Mouse (Mus musculus) forebrain, embryonic 13.5 days (tissue): Measurements from ENCODE around the gene Zfp747. TPM values are rescaled to one million over a fixed set of nuclear protein-coding genes. Genes with fewer than 3 reads are reported as not detected.
A peak's percentile ranks its signal among the peaks of the same experiment; 100 is the strongest.
"Not testable (repeated sequence)": the region's sequence is repeated elsewhere in the genome, so short reads cannot be mapped to it uniquely, and the experiment has no call there.

Source experiments
- ATAC-seq: fragments of 200-750 bp; cut with Nextera tagmentation; 2 replicates; pipeline ENCODE4 v1.8.0; 2017
- H3K27ac ChIP-seq: fragments of 300-500 bp; sonication (generic); 2 replicates; pipeline ENCODE4 v1.5.1; 2015; ENCODE audit warnings: inconsistent platforms, mild to moderate bottlenecking, moderate library complexity
- H3K27me3 ChIP-seq: fragments of 300-500 bp; sonication (generic); 2 replicates; pipeline ENCODE4 v1.6.1; 2015; ENCODE audit warnings: mild to moderate bottlenecking, inconsistent platforms
- H3K36me3 ChIP-seq: fragments of 300-500 bp; sonication (generic); 2 replicates; pipeline ENCODE4 v1.6.1; 2015; ENCODE audit warnings: mild to moderate bottlenecking, inconsistent platforms; ENCODE audit not compliant: poor library complexity, severe bottlenecking
- H3K4me1 ChIP-seq: fragments of 300-500 bp; sonication (generic); 2 replicates; pipeline ENCODE4 v1.6.1; 2015; ENCODE audit warnings: inconsistent platforms
- H3K4me2 ChIP-seq: fragments of 300-500 bp; sonication (generic); 2 replicates; pipeline ENCODE4 v1.6.1; 2015; ENCODE audit warnings: inconsistent platforms, mild to moderate bottlenecking, moderate library complexity
- H3K4me3 ChIP-seq: fragments of 300-500 bp; sonication (generic); 2 replicates; pipeline ENCODE4 v1.5.1; 2015; ENCODE audit warnings: mild to moderate bottlenecking, inconsistent platforms
- H3K9ac ChIP-seq: fragments of 300-500 bp; sonication (generic); 2 replicates; pipeline ENCODE4 v1.6.1; 2015; ENCODE audit warnings: mild to moderate bottlenecking, inconsistent platforms
- H3K9me3 ChIP-seq: fragments of 300-500 bp; sonication (generic); replicated peaks from 2 replicates; pipeline ENCODE4 v1.6.1; 2016; ENCODE audit warnings: inconsistent platforms
- WGBS: fragments of 180-500 bp; shearing (Covaris S2); methylation state at CpG from one replicate; pipeline ENCODE4 v1.1.7; 2015; 5-methylcytosine and 5-hydroxymethylcytosine counted together
- polyA plus RNA-seq: library from polyadenylated mRNA; unstranded; fragments of >200 nt; fragmentation: Nextera tagmentation; extraction: Ambion mirVana; gene quantifications from 2 replicates; pipeline ENCODE4 v1.2.1, GENCODE M21; 2015

The Zfp747 gene
- polyA plus RNA-seq, 1 experiment from 2014 or later: 8.6 TPM

GRCm38 (mm10) chr7:127393157-127393943 is 17.5 kb upstream of the Zfp747 start, which contains the start of gene E430018J23Rik:
E430018J23Rik (minus strand) TSS chr7:127393629.
- peak within 1 kb of the TSS; percentile 78 for H3K4me2 ChIP-seq
- peak within 1 kb of the TSS; percentile 71 for H3K4me3 ChIP-seq
- H3K27me3 ChIP-seq: 0 out of 2 replicates have a peak, but pooled peaks cover 9% of the 10 kb centered on the region
- H3K9me3 ChIP-seq: no peaks in the 10 kb centered on the region
- H3K27ac ChIP-seq: peak within 1 kb of the TSS; percentile 82
- under 1% methylated on average over 45 of the region's 45 CpGs for WGBS
- H3K4me1 ChIP-seq: peaks cover 17% of the 10 kb centered on the region
- H3K36me3 ChIP-seq: peaks cover 14% of the 10 kb centered on the region
- peak within 1 kb of the TSS; percentile 76 for H3K9ac ChIP-seq
- ATAC-seq: peak; percentile 94

GRCm38 (mm10) chr7:127392251-127392824 is 16.5 kb upstream of the Zfp747 start:
- 0 out of 2 replicates have a peak overlapping the region, but pooled peaks have one; percentile 82 for H3K27ac ChIP-seq

GRCm38 (mm10) chr7:127391538-127391937 is 15.7 kb upstream of the Zfp747 start:
- peaks cover 17% of the 10 kb centered on the region for H3K4me1 ChIP-seq
- 0 out of 2 replicates have a peak, but pooled peaks cover 3% of the 10 kb centered on the region for H3K27me3 ChIP-seq
- H3K4me3 ChIP-seq: no peak overlapping the region
- H3K27ac ChIP-seq: no peak overlapping the region
- 98% methylated on average over 16 of the region's 16 CpGs for WGBS
- ATAC-seq: no peak
- H3K9ac ChIP-seq: no peak overlapping the region
- H3K36me3 ChIP-seq: peaks cover 14% of the 10 kb centered on the region
- no peak overlapping the region for H3K4me2 ChIP-seq
- no peaks in the 10 kb centered on the region for H3K9me3 ChIP-seq

More at GRCm38 (mm10) chr7:127392251-127392824, 16.5 kb upstream of the Zfp747 start:
- Histone ChIP-seq H3K4me3 (peak overlapping the region; percentile 71), H3K9ac (peak overlapping the region; percentile 76), H3K36me3 (peaks cover 14% of the 10 kb centered on the region), H3K9me3 (no peaks in the 10 kb centered on the region), H3K4me2 (peak overlapping the region; percentile 78), H3K27me3 (0 out of 2 replicates have a peak, but pooled peaks cover 9% of the 10 kb centered on the region), H3K4me1 (peaks cover 17% of the 10 kb centered on the region)
- ATAC-seq: no peak
- WGBS: 83% methylated on average over 8 of the region's 8 CpGs

- WGBS: 81% methylated on average over 7 of the region's 7 CpGs
- ATAC-seq: no peak
- peaks cover 24% of the 10 kb centered on the region for H3K4me1 ChIP-seq
- H3K27me3 ChIP-seq: no peaks in the 10 kb centered on the region
- no peak overlapping the region for H3K4me3 ChIP-seq
- H3K36me3 ChIP-seq: peaks cover 17% of the 10 kb centered on the region
- no peaks in the 10 kb centered on the region for H3K9me3 ChIP-seq
- H3K9ac ChIP-seq: no peak overlapping the region
- no peak overlapping the region for H3K27ac ChIP-seq
- H3K4me2 ChIP-seq: no peak overlapping the region
Measured at GRCm38 (mm10) chr7:127390306-127390705, 14.5 kb upstream of the Zfp747 start.

- H3K4me2 ChIP-seq, H3K27me3 ChIP-seq, H3K9me3 ChIP-seq, ATAC-seq, H3K4me3 ChIP-seq, H3K27ac ChIP-seq, H3K9ac ChIP-seq: not testable (repeated sequence)
- Histone ChIP-seq H3K4me1 (peaks cover 18% of the 10 kb centered on the region), H3K36me3 (peaks cover 29% of the 10 kb centered on the region)
Measured at GRCm38 (mm10) chr7:127388201-127388600, 12.4 kb upstream of the Zfp747 start.

- peak; percentile 95 for ATAC-seq
- Histone ChIP-seq H3K9me3 (no peaks in the 10 kb centered on the region), H3K27me3 (no peaks in the 10 kb centered on the region), H3K4me3 (peak within 1 kb of the TSS; percentile 62), H3K9ac (peak within 1 kb of the TSS; percentile 77), H3K4me1 (peaks cover 8% of the 10 kb centered on the region), H3K36me3 (peaks cover 34% of the 10 kb centered on the region), H3K27ac (no peak within 1 kb of the TSS), H3K4me2 (peak within 1 kb of the TSS; percentile 69)
- WGBS: 18% methylated on average over 38 of the region's 38 CpGs
Measured at GRCm38 (mm10) chr7:127386641-127387392, 11.0 kb upstream of the Zfp747 start, which contains the start of gene 9130019O22Rik. 9130019O22Rik (minus strand) TSS chr7:127387166.

GRCm38 (mm10) chr7:127385560-127385959 is 9.7 kb upstream of the Zfp747 start:
- H3K9ac ChIP-seq, H3K27me3 ChIP-seq, H3K9me3 ChIP-seq, H3K27ac ChIP-seq, H3K4me2 ChIP-seq, H3K4me1 ChIP-seq, ATAC-seq, H3K4me3 ChIP-seq: not testable (repeated sequence)
- 87% methylated on average over 4 of the region's 4 CpGs for WGBS
- peaks cover 25% of the 10 kb centered on the region for H3K36me3 ChIP-seq

- no peak overlapping the region for H3K27ac ChIP-seq
- ATAC-seq: no peak
- peaks cover 21% of the 10 kb centered on the region for H3K36me3 ChIP-seq
- no peak overlapping the region for H3K4me2 ChIP-seq
- H3K4me1 ChIP-seq: peaks cover 6% of the 10 kb centered on the region
- H3K27me3 ChIP-seq: no peaks in the 10 kb centered on the region
- no peak overlapping the region for H3K4me3 ChIP-seq
- H3K9ac ChIP-seq: no peak overlapping the region
- 78% methylated on average over 6 of the region's 6 CpGs for WGBS
- no peaks in the 10 kb centered on the region for H3K9me3 ChIP-seq
Measured at GRCm38 (mm10) chr7:127378310-127378921, 2.6 kb upstream of the Zfp747 start.

GRCm38 (mm10) chr7:127371870-127372269 is 4.0 kb downstream of the Zfp747 start:
- not testable (repeated sequence) for H3K27me3 ChIP-seq, H3K4me2 ChIP-seq, H3K4me1 ChIP-seq, H3K9me3 ChIP-seq, ATAC-seq, H3K27ac ChIP-seq, H3K4me3 ChIP-seq, H3K9ac ChIP-seq
- WGBS: 87% methylated on average over 3 of the region's 3 CpGs
- peaks cover 13% of the 10 kb centered on the region for H3K36me3 ChIP-seq

GRCm38 (mm10) chr7:127371213-127371612 is 4.6 kb downstream of the Zfp747 start:
- Histone ChIP-seq H3K27ac (no peak overlapping the region), H3K4me2 (no peak overlapping the region), H3K9me3 (no peaks in the 10 kb centered on the region), H3K36me3 (peaks cover 13% of the 10 kb centered on the region), H3K9ac (no peak overlapping the region), H3K27me3 (no peaks in the 10 kb centered on the region), H3K4me1 (peaks cover 6% of the 10 kb centered on the region), H3K4me3 (no peak overlapping the region)
- no peak for ATAC-seq
- 92% methylated on average over 2 of the region's 2 CpGs for WGBS

GRCm38 (mm10) chr7:127366249-127366648 is 9.6 kb downstream of the Zfp747 start:
- Histone ChIP-seq H3K9me3 (no peaks in the 10 kb centered on the region), H3K4me2 (no peak overlapping the region), H3K9ac (no peak overlapping the region), H3K36me3 (no peaks in the 10 kb centered on the region), H3K27me3 (peaks cover 8% of the 10 kb centered on the region), H3K27ac (no peak overlapping the region), H3K4me1 (peaks cover 16% of the 10 kb centered on the region), H3K4me3 (no peak overlapping the region)
- ATAC-seq: no peak
- 83% methylated on average over 3 of the region's 3 CpGs for WGBS
